In genomic region chr12:112828501-112829243, GRCm38 (mm10) we compare ENCODE assay signal across 7 mouse cellular contexts. TPM values are rescaled to one million over a fixed set of nuclear protein-coding genes. Genes with fewer than 3 reads are reported as not detected.
DNase-seq lines count a peak whose midpoint lies in the region; ATAC-seq and TF ChIP-seq lines count a peak whose summit lies in the region.

No protein-coding gene starts in this region.

- TF ChIP-seq CTCF in MEL (IDR thresholded peaks at IDR 0.05 in 2 of 3, conservative IDR thresholded peaks at IDR 0.05 in 1 of 3; ENCODE audit: control insufficient read depth in 1 of 3, insufficient read depth in 1 of 3, low read depth in 2 of 3, low read length in 3 of 3, poor library complexity in 1 of 3, severe bottlenecking in 1 of 3): no peak
- TF ChIP-seq CTCF in lung, postnatal 0 days (IDR thresholded peaks at IDR 0.05): no peak

- H3K4me3 ChIP-seq in kidney, embryonic 16.5 days (ENCODE audit: low read length): peak overlapping the region; percentile 99
- peak overlapping the region; percentile 81 to 90 for H3K4me3 ChIP-seq in MEL (ENCODE audit: control insufficient read depth in 1 of 2, insufficient read depth in 1 of 2, low read depth in 2 of 2, low read length in 2 of 2)
- peak overlapping the region; percentile 64 for H3K4me3 ChIP-seq in embryonic facial prominence, embryonic 11.5 days (ENCODE audit: low read depth, low read length)
- peak overlapping the region; percentile 78 for H3K4me3 ChIP-seq in hindbrain, embryonic 15.5 days
- H3K4me3 ChIP-seq in lung, postnatal 0 days (ENCODE audit: low read depth, low read length): peak overlapping the region; percentile 79

- no peak for DNase-seq in kidney, adult 9 months
- DNase-seq in MEL (ENCODE audit: low read depth, low spot score): peak; percentile 97
- DNase-seq in embryonic facial prominence, embryonic 11.5 days (ENCODE audit: low spot score): peak; percentile 15
- DNase-seq in lung, postnatal 0 days (ENCODE audit: low spot score): peak; percentile 87
- peak; percentile 44 for DNase-seq in skeletal muscle tissue, adult 2 months (ENCODE audit: low read depth, low spot score)

- H3K9me3 ChIP-seq in kidney, embryonic 16.5 days (ENCODE audit: low read length): no peaks in the 10 kb centered on the region
- H3K9me3 ChIP-seq in MEL (replicated peaks; ENCODE audit: insufficient read depth, low read length): no peaks in the 10 kb centered on the region
- no peaks in the 10 kb centered on the region for H3K9me3 ChIP-seq in embryonic facial prominence, embryonic 11.5 days (replicated peaks; ENCODE audit: control insufficient read depth, low read length)
- no peaks in the 10 kb centered on the region for H3K9me3 ChIP-seq in hindbrain, embryonic 15.5 days
- H3K9me3 ChIP-seq in lung, postnatal 0 days (ENCODE audit: low read length): no peaks in the 10 kb centered on the region

- no peaks in the 10 kb centered on the region for H3K27me3 ChIP-seq in kidney, embryonic 16.5 days (ENCODE audit: insufficient read depth, low read length)
- H3K27me3 ChIP-seq in MEL (ENCODE audit: control insufficient read depth in 1 of 2, insufficient read depth in 2 of 2, low read length in 2 of 2): no peaks in the 10 kb centered on the region
- H3K27me3 ChIP-seq in embryonic facial prominence, embryonic 11.5 days (ENCODE audit: control insufficient read depth, insufficient read depth, low read length): no peaks in the 10 kb centered on the region
- no peaks in the 10 kb centered on the region for H3K27me3 ChIP-seq in hindbrain, embryonic 15.5 days
- H3K27me3 ChIP-seq in lung, postnatal 0 days (replicated peaks; ENCODE audit: insufficient read depth, low read length): no peaks in the 10 kb centered on the region

- peaks cover 73% of the 10 kb centered on the region for H3K79me2 ChIP-seq in MEL (ENCODE audit: control insufficient read depth, insufficient read depth, low read length, poor library complexity)

- peaks cover 29% of the 10 kb centered on the region; the same call in 1 of the 2 replicates for H3K36me3 ChIP-seq in kidney, embryonic 16.5 days (ENCODE audit: insufficient read depth, low read length)
- peaks cover 37 to 63% of the 10 kb centered on the region in 2 experiments for H3K36me3 ChIP-seq in MEL (ENCODE audit: control insufficient read depth in 1 of 2, insufficient read depth in 2 of 2, low read length in 2 of 2)
- no peaks in the 10 kb centered on the region for H3K36me3 ChIP-seq in embryonic facial prominence, embryonic 11.5 days (replicated peaks; ENCODE audit: control insufficient read depth, insufficient read depth, low read depth, low read length)
- peaks cover 25% of the 10 kb centered on the region for H3K36me3 ChIP-seq in hindbrain, embryonic 15.5 days
- H3K36me3 ChIP-seq in lung, postnatal 0 days (ENCODE audit: insufficient read depth, low read length): no peaks in the 10 kb centered on the region

- no peak for TF ChIP-seq EP300 in MEL (IDR thresholded peaks at IDR 0.05; ENCODE audit: low read depth in 1 of 2, low read length in 2 of 2)
- TF ChIP-seq EP300 in lung, postnatal 0 days (IDR thresholded peaks at IDR 0.05): no peak

- peaks cover 46% of the 10 kb centered on the region for H3K4me1 ChIP-seq in kidney, embryonic 16.5 days (ENCODE audit: insufficient read depth, low read length)
- H3K4me1 ChIP-seq in MEL (ENCODE audit: control insufficient read depth in 1 of 2, insufficient read depth in 2 of 2, low read length in 2 of 2): peaks cover 34 to 63% of the 10 kb centered on the region in 2 experiments
- peaks cover 6% of the 10 kb centered on the region; the same call in 1 of the 2 replicates for H3K4me1 ChIP-seq in embryonic facial prominence, embryonic 11.5 days (ENCODE audit: control insufficient read depth, insufficient read depth, low read length)
- peaks cover 51% of the 10 kb centered on the region for H3K4me1 ChIP-seq in hindbrain, embryonic 15.5 days (replicated peaks)
- H3K4me1 ChIP-seq in lung, postnatal 0 days (ENCODE audit: insufficient read depth, low read depth, low read length): peaks cover 6% of the 10 kb centered on the region; the same call in 1 of the 2 replicates

- peak; percentile 87 for ATAC-seq in kidney, embryonic 16.5 days (ENCODE audit: low FRiP score, low TSS enrichment)
- peak; percentile 82 for ATAC-seq in embryonic facial prominence, embryonic 11.5 days (replicated peaks; ENCODE audit: insufficient number of reproducible peaks, low FRiP score, low TSS enrichment, low read depth)
- ATAC-seq in hindbrain, embryonic 15.5 days (ENCODE audit: low FRiP score, low read depth): peak; percentile 77
- peak; percentile 80 for ATAC-seq in lung, postnatal 0 days

- H3K4me2 ChIP-seq in kidney, embryonic 16.5 days (replicated peaks; ENCODE audit: low read depth, low read length): peak overlapping the region; percentile 77
- H3K4me2 ChIP-seq in embryonic facial prominence, embryonic 11.5 days (ENCODE audit: low read depth, low read length): peak overlapping the region; percentile 80
- H3K4me2 ChIP-seq in hindbrain, embryonic 15.5 days: peak overlapping the region; percentile 61
- H3K4me2 ChIP-seq in lung, postnatal 0 days (replicated peaks; ENCODE audit: low read depth, low read length): peak overlapping the region; percentile 70

- peak overlapping the region; percentile 93 for H3K27ac ChIP-seq in kidney, embryonic 16.5 days (ENCODE audit: low read length)
- peak overlapping the region; percentile 92 for H3K27ac ChIP-seq in MEL (ENCODE audit: control insufficient read depth, low read depth, low read length)
- H3K27ac ChIP-seq in embryonic facial prominence, embryonic 11.5 days (replicated peaks; ENCODE audit: low read depth, low read length): peak overlapping the region; percentile 41
- peak overlapping the region; percentile 94 for H3K27ac ChIP-seq in hindbrain, embryonic 15.5 days (replicated peaks)
- H3K27ac ChIP-seq in lung, postnatal 0 days (ENCODE audit: low read length): peak overlapping the region; percentile 86

- no peak for TF ChIP-seq POLR2A in MEL (IDR thresholded peaks at IDR 0.05; ENCODE audit: control insufficient read depth in 1 of 2, insufficient read depth in 1 of 2, low read depth in 1 of 2, low read length in 2 of 2, poor library complexity in 1 of 2)

- under 1% methylated on average over 38 of the region's 51 CpGs for WGBS in kidney, embryonic 16.5 days
- under 1% methylated on average over 45 of the region's 51 CpGs for WGBS in embryonic facial prominence, embryonic 11.5 days
- under 1% methylated on average over 49 of the region's 51 CpGs for WGBS in hindbrain, embryonic 15.5 days
- WGBS in lung, postnatal 0 days: under 1% methylated on average over 18 of the region's 51 CpGs

- no peak for TF ChIP-seq RAD21 in MEL (IDR thresholded peaks at IDR 0.05; ENCODE audit: low read depth, low read length)

- peak overlapping the region; percentile 99 for H3K9ac ChIP-seq in kidney, embryonic 16.5 days (replicated peaks; ENCODE audit: low read length)
- peak overlapping the region; percentile 93 for H3K9ac ChIP-seq in MEL (ENCODE audit: control insufficient read depth, low read depth, low read length, poor library complexity, severe bottlenecking)
- peak overlapping the region; percentile 76 for H3K9ac ChIP-seq in embryonic facial prominence, embryonic 11.5 days (replicated peaks; ENCODE audit: low read length)
- H3K9ac ChIP-seq in hindbrain, embryonic 15.5 days: peak overlapping the region; percentile 84
- H3K9ac ChIP-seq in lung, postnatal 0 days (replicated peaks; ENCODE audit: low read depth): peak overlapping the region; percentile 76

TF ChIP-seq in MEL, 35 proteins besides CTCF, POLR2A, EP300 and RAD21 (continues in another document):
- no peak for TF ChIP-seq CHD2 (IDR thresholded peaks at IDR 0.05; ENCODE audit: low read length)

RNA-seq across cellular contexts. Expression of gene Cdca4, which starts 0.6 kb away (rescaled TPM):
- polyA plus RNA-seq in kidney, embryonic 16.5 days (2015; fragmentation: Nextera tagmentation; extraction: Ambion mirVana): 113 and 124 TPM in 2 replicates
- total RNA-seq in MEL (2012; rRNA removed): 245 and 279 TPM in 2 replicates
- 100 to 1,000 TPM in 1 of 2 experiments, not detected in 1; 274 TPM for polyA plus RNA-seq in MEL (2012; ENCODE audit: insufficient read depth in 1 of 2, insufficient read length in 2 of 2, low read depth in 1 of 2, low replicate concordance in 2 of 2, missing spikeins in 1 of 2)
- polyA plus RNA-seq in embryonic facial prominence, embryonic 11.5 days (2014; fragmentation: Nextera tagmentation; extraction: Ambion mirVana): 175 and 179 TPM in 2 replicates
- polyA plus RNA-seq in hindbrain, embryonic 15.5 days (2015; fragmentation: Nextera tagmentation; extraction: Ambion mirVana): 37.3 and 44.6 TPM in 2 replicates
- 28.1 and 29.5 TPM in 2 replicates for polyA plus RNA-seq in lung, postnatal 0 days (2015; fragmentation: Nextera tagmentation; extraction: Ambion mirVana)

RNA-seq across cellular contexts. Expression of gene Clba1, which starts 19.9 kb away (rescaled TPM):
- polyA plus RNA-seq in kidney, embryonic 16.5 days (2015; fragmentation: Nextera tagmentation; extraction: Ambion mirVana): 14.0 and 14.7 TPM in 2 replicates
- 11.2 and 15.2 TPM in 2 replicates for total RNA-seq in MEL (2012; rRNA removed)
- 10 to 100 TPM in 1 of 2 experiments, not detected in 1; 21.4 TPM for polyA plus RNA-seq in MEL (2012; ENCODE audit: insufficient read depth in 1 of 2, insufficient read length in 2 of 2, low read depth in 1 of 2, low replicate concordance in 2 of 2, missing spikeins in 1 of 2)
- 8.3 and 9.5 TPM in 2 replicates for polyA plus RNA-seq in embryonic facial prominence, embryonic 11.5 days (2014; fragmentation: Nextera tagmentation; extraction: Ambion mirVana)
- polyA plus RNA-seq in hindbrain, embryonic 15.5 days (2015; fragmentation: Nextera tagmentation; extraction: Ambion mirVana): 21.6 and 22.7 TPM in 2 replicates
- 17.8 and 19.0 TPM in 2 replicates for polyA plus RNA-seq in lung, postnatal 0 days (2015; fragmentation: Nextera tagmentation; extraction: Ambion mirVana)

RNA-seq across cellular contexts. Expression of gene Ahnak2, which starts 26.2 kb away (rescaled TPM):
- polyA plus RNA-seq in kidney, embryonic 16.5 days (2015; fragmentation: Nextera tagmentation; extraction: Ambion mirVana): 0.91 and 1.2 TPM in 2 replicates
- total RNA-seq in MEL (2012; rRNA removed): 1.2 and 2.6 TPM in 2 replicates
- 10 to 100 TPM in 1 of 2 experiments, not detected in 1; 11.4 TPM for polyA plus RNA-seq in MEL (2012; ENCODE audit: insufficient read depth in 1 of 2, insufficient read length in 2 of 2, low read depth in 1 of 2, low replicate concordance in 2 of 2, missing spikeins in 1 of 2)
- 0.13 and 0.18 TPM in 2 replicates for polyA plus RNA-seq in embryonic facial prominence, embryonic 11.5 days (2014; fragmentation: Nextera tagmentation; extraction: Ambion mirVana)
- 1.8 and 3.3 TPM in 2 replicates for polyA plus RNA-seq in hindbrain, embryonic 15.5 days (2015; fragmentation: Nextera tagmentation; extraction: Ambion mirVana)
- 4.8 and 4.9 TPM in 2 replicates for polyA plus RNA-seq in lung, postnatal 0 days (2015; fragmentation: Nextera tagmentation; extraction: Ambion mirVana)

RNA-seq across cellular contexts. Expression of gene Gpr132, which starts 39.4 kb away (rescaled TPM):
- polyA plus RNA-seq in kidney, embryonic 16.5 days (2015; fragmentation: Nextera tagmentation; extraction: Ambion mirVana): 0.15 and 0.22 TPM in 2 replicates
- 6.5 and 6.8 TPM in 2 replicates for total RNA-seq in MEL (2012; rRNA removed)
- 1 to 10 TPM in 1 of 2 experiments, not detected in 1; 5.4 TPM for polyA plus RNA-seq in MEL (2012; ENCODE audit: insufficient read depth in 1 of 2, insufficient read length in 2 of 2, low read depth in 1 of 2, low replicate concordance in 2 of 2, missing spikeins in 1 of 2)
- 0.15 TPM in 1 of 2 replicates, not detected in the other for polyA plus RNA-seq in embryonic facial prominence, embryonic 11.5 days (2014; fragmentation: Nextera tagmentation; extraction: Ambion mirVana)
- not detected in 2 replicates for polyA plus RNA-seq in hindbrain, embryonic 15.5 days (2015; fragmentation: Nextera tagmentation; extraction: Ambion mirVana)
- polyA plus RNA-seq in lung, postnatal 0 days (2015; fragmentation: Nextera tagmentation; extraction: Ambion mirVana): 0.25 and 0.40 TPM in 2 replicates

Comparison
In these comparisons a context has a peak if more than half of its experiments do, and no peak if none do; other contexts are left out.
1. H3K27ac ChIP-seq: peak in every context shown above with its lines; median percentile 94 in hindbrain, embryonic 15.5 days; 93 in kidney, embryonic 16.5 days; 92 in MEL; 86 in lung, postnatal 0 days; 41 in embryonic facial prominence, embryonic 11.5 days.